Mouse (Mus musculus) lung, postnatal 0 days (tissue): ENCODE measurements around the gene Dnajb6.

Experiments
- CTCF ChIP-seq: IDR thresholded peaks from 2 replicates; pipeline ENCODE4 v1.5.1; 2016; ENCODE audit warnings: antibody characterized with exemption, mild to moderate bottlenecking
- EP300 ChIP-seq: IDR thresholded peaks from 2 replicates; pipeline ENCODE4 v1.6.1; 2016; ENCODE audit warnings: antibody characterized with exemption, mild to moderate bottlenecking, control low read depth

GRCm38 (mm10) chr5:29772038-29772437 is 36.5 kb downstream of the Dnajb6 start:
- TF ChIP-seq CTCF (no peak), EP300 (no peak)
